Comparison of ENCODE assay signal across 37 mouse cellular contexts in genomic region chr14:34766181-34766580, GRCm38 (mm10). TPM values are rescaled to one million over a fixed set of nuclear protein-coding genes. Genes with fewer than 3 reads are reported as not detected.
"Had no signal": no experiment of that assay in that cellular context is flagged by ENCODE, and none has a peak within 500 bp of the region (broad histone marks: within the 10 kb centered on the region; RNA-seq: fewer than 3 reads in every experiment).

No protein-coding gene starts in this region.

- H3K27me3 ChIP-seq: hindbrain, embryonic 15.5 days; intestine, embryonic 15.5 days had no signal

- H3K4me3 ChIP-seq: heart, embryonic 10.5 days; heart, embryonic 12.5 days; heart, embryonic 13.5 days; heart, embryonic 15.5 days; hindbrain, embryonic 10.5 days; hindbrain, embryonic 12.5 days; hindbrain, embryonic 13.5 days; hindbrain, embryonic 15.5 days; intestine, embryonic 15.5 days; kidney, embryonic 15.5 days; layer of hippocampus, adult 2 months had no signal

- H3K27ac ChIP-seq: heart, embryonic 10.5 days; heart, embryonic 13.5 days; heart, embryonic 15.5 days; hindbrain, embryonic 10.5 days; hindbrain, embryonic 12.5 days; hindbrain, embryonic 13.5 days; hindbrain, embryonic 14.5 days; hindbrain, embryonic 15.5 days; hindbrain, postnatal 0 days; intestine, embryonic 15.5 days; kidney, embryonic 15.5 days; kidney, postnatal 0 days; layer of hippocampus, adult 2 months had no signal

- H3K9me3 ChIP-seq: heart, embryonic 10.5 days; heart, embryonic 12.5 days; heart, embryonic 13.5 days; heart, embryonic 15.5 days; hindbrain, embryonic 10.5 days; hindbrain, embryonic 12.5 days; hindbrain, embryonic 13.5 days; hindbrain, embryonic 15.5 days; intestine, embryonic 15.5 days; kidney, embryonic 15.5 days had no signal

- ATAC-seq: hindbrain, embryonic 16.5 days; hindbrain, postnatal 0 days; inflammation-experienced regulatory T-cells, adult 6 months; intestine, embryonic 15.5 days; intestine, embryonic 16.5 days; intestine, postnatal 0 days had no signal

- H3K4me2 ChIP-seq: heart, embryonic 11.5 days; heart, embryonic 12.5 days; heart, embryonic 13.5 days; heart, embryonic 15.5 days; hindbrain, embryonic 12.5 days; hindbrain, embryonic 13.5 days; hindbrain, embryonic 14.5 days; hindbrain, embryonic 15.5 days; intestine, embryonic 15.5 days; kidney, embryonic 15.5 days had no signal

- H3K9ac ChIP-seq: heart, embryonic 12.5 days; heart, embryonic 13.5 days; heart, embryonic 15.5 days; hindbrain, embryonic 12.5 days; hindbrain, embryonic 13.5 days; hindbrain, embryonic 14.5 days; hindbrain, embryonic 15.5 days; intestine, embryonic 15.5 days; kidney, embryonic 15.5 days had no signal

- H3K36me3 ChIP-seq: heart, embryonic 10.5 days; heart, embryonic 12.5 days; heart, embryonic 13.5 days; heart, embryonic 15.5 days; hindbrain, embryonic 10.5 days; hindbrain, embryonic 12.5 days; hindbrain, embryonic 13.5 days; hindbrain, embryonic 15.5 days; intestine, embryonic 15.5 days; kidney, embryonic 15.5 days had no signal

- DNase-seq: heart, postnatal 10 days; heart, postnatal 14 days; heart, postnatal 36 days; heart, postnatal 4 days; kidney, adult 11 months; kidney, adult 18-20 months; kidney, adult 2 months; kidney, adult 8-10 months; kidney, adult 9 months; kidney, postnatal 10 days; kidney, postnatal 14 days; kidney, postnatal 25 days; kidney, postnatal 36 days; kidney, postnatal 4 days; layer of hippocampus, adult 9-11 months; layer of hippocampus, postnatal 36 days had no signal

RNA-seq across cellular contexts. Expression of gene Grid1, which starts 53.7 kb away (rescaled TPM):
- total RNA-seq: heart, postnatal 10 days; heart, postnatal 14 days; heart, postnatal 25 days; hematopoietic stem cell, adult 5-6 weeks had no signal
- polyA plus RNA-seq: inflammation-experienced regulatory T-cells, adult 6 months had no signal
